Mouse (Mus musculus) midbrain, embryonic 11.5 days (tissue): ENCODE measurements around the gene Tmem63c. TPM values are rescaled to one million over a fixed set of nuclear protein-coding genes. Genes with fewer than 3 reads are reported as not detected.

Experiments used
- ATAC-seq: fragments of 200-750 bp; cut with Nextera tagmentation; 2 replicates; pipeline ENCODE4 v1.8.0; 2017; ENCODE audit warnings: moderate TSS enrichment, moderate library complexity; ENCODE audit not compliant: low FRiP score
- DNase-seq: peaks from one replicate; pipeline ENCODE4 v3.0.0; 2015; ENCODE audit warnings: low spot score; ENCODE audit errors: missing footprints
- H3K27ac ChIP-seq: fragments of 300-500 bp; sonication (generic); 2 replicates; pipeline ENCODE4 v1.5.1; 2014; ENCODE audit warnings: low read depth, low read length
- H3K27me3 ChIP-seq: fragments of 300-500 bp; sonication (generic); 2 replicates; pipeline ENCODE4 v1.6.1; 2014; ENCODE audit warnings: mild to moderate bottlenecking, low read length, moderate library complexity, mixed read lengths; ENCODE audit not compliant: control insufficient read depth, insufficient read depth
- H3K36me3 ChIP-seq: fragments of 300-500 bp; sonication (generic); 2 replicates; pipeline ENCODE4 v1.6.1; 2014; ENCODE audit warnings: mild to moderate bottlenecking, low read length, moderate library complexity, mixed read lengths; ENCODE audit not compliant: control insufficient read depth, insufficient read depth
- H3K4me1 ChIP-seq: fragments of 300-500 bp; sonication (generic); 2 replicates; pipeline ENCODE4 v1.6.1; 2014; ENCODE audit warnings: low read length; ENCODE audit not compliant: control insufficient read depth, insufficient read depth
- H3K4me2 ChIP-seq: fragments of 300-500 bp; sonication (generic); 2 replicates; pipeline ENCODE4 v1.6.1; 2014; ENCODE audit warnings: mild to moderate bottlenecking, moderate library complexity
- H3K4me3 ChIP-seq: fragments of 300-500 bp; sonication (generic); 2 replicates; pipeline ENCODE4 v1.5.1; 2014; ENCODE audit warnings: low read depth, low read length
- H3K9ac ChIP-seq: fragments of 300-500 bp; sonication (generic); 2 replicates; pipeline ENCODE4 v1.6.1; 2014; ENCODE audit warnings: low read length
- H3K9me3 ChIP-seq: fragments of 300-500 bp; sonication (generic); 2 replicates; pipeline ENCODE4 v1.6.1; 2016; ENCODE audit warnings: low read length; ENCODE audit not compliant: control insufficient read depth
- WGBS: fragments of 180-500 bp; shearing (Covaris S2); extraction: QIAGEN DNeasy Blood & Tissue Kit; methylation state at CpG from one replicate; pipeline ENCODE4 v1.1.7; 2014; 5-methylcytosine and 5-hydroxymethylcytosine counted together
- polyA plus RNA-seq: library from polyadenylated mRNA; unstranded; fragments of >200 nt; fragmentation: Nextera tagmentation; extraction: Ambion mirVana; gene quantifications from 2 replicates; pipeline ENCODE4 v1.2.1, GENCODE M21; 2014

The Tmem63c gene
- polyA plus RNA-seq, 1 experiment from 2014 or later = 0.64 TPM

DNA sequence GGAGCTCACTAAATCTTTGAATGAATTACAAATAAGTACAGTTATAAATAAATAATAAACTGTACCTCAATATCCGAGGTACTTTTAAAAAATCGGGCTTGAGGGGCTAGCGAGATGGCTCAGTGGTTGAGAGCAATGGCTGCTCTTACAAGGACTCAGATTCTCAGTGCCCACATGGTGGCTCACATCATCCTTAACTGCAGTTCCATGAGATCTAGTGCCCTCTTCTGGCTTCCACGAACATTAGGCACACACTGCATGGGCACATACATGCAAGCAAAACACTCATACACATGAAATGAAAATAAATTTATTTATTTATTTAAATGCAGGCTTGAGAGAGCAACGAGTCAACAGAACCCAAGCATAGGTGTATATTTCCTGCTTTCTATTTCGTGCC, 25.2 kb upstream of the Tmem63c start:
- H3K4me2 ChIP-seq = no peak overlapping the region
- WGBS = 78% methylated on average over 6 of the region's 6 CpGs
- H3K27me3 ChIP-seq = peaks cover 6% of the 10 kb centered on the region
- ATAC-seq (no peak), DNase-seq (peak; percentile 31)
- no peak overlapping the region for H3K4me3 ChIP-seq
- no peaks in the 10 kb centered on the region for H3K9me3 ChIP-seq
- no peak overlapping the region for H3K27ac ChIP-seq
- no peaks in the 10 kb centered on the region for H3K36me3 ChIP-seq
- H3K4me1 ChIP-seq = peaks cover 2% of the 10 kb centered on the region; the same call in 1 of the 2 replicates
- no peak overlapping the region for H3K9ac ChIP-seq

DNA sequence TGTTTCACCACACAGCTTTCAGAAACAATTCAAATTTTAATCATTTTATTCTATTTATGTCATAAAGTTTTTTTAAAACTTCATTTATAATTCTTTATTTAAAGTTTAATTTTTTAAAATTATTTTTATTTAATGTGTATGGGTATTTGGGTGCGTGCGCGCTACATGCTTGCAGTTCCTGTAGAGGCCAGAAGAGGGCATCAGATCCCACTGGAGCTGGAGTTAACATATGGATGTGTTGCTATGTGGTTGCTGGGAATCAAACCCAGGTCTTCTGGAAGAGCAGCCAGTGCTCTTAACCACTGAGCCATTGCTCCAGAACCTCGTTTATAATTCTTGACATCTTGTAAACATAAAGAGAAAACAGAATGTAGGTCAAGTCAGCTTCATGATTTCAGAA, 22.4 kb upstream of the Tmem63c start:
- peak; percentile 79 for DNase-seq
- Histone ChIP-seq H3K27ac (no peak overlapping the region), H3K9me3 (no peaks in the 10 kb centered on the region), H3K4me3 (no peak overlapping the region), H3K27me3 (no peaks in the 10 kb centered on the region), H3K36me3 (no peaks in the 10 kb centered on the region), H3K9ac (no peak overlapping the region), H3K4me1 (no peaks in the 10 kb centered on the region), H3K4me2 (no peak overlapping the region)
- no peak for ATAC-seq
- WGBS = 81% methylated on average over 4 of the region's 4 CpGs

DNA sequence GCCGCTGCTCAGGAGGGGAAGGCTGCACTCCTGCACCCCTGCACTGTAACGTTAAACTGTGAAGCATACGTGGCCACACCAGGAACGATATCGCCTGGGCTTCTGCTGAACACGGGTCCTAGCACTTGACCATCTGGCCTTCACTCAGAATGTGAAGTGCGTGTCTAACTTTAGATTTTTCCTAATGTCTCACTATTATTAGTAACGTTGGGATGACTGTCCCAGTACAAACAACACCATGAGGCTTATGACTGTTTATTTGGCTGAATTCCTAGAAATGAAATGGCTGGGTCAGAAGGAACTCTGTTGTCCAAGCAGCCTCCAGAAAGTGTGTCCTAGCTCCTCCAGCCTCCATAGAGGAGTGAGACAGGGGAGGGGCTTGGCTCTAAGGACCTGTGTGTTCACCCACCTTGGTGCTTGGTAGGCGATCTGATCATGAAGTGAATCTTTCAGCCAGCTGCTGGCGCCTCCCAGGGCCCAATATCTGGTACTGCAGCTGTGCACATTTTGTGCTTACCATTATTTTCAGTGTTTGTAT, 21.8 kb upstream of the Tmem63c start:
- Histone ChIP-seq H3K4me1 (no peaks in the 10 kb centered on the region), H3K9me3 (no peaks in the 10 kb centered on the region), H3K36me3 (no peaks in the 10 kb centered on the region), H3K9ac (no peak overlapping the region), H3K27ac (no peak overlapping the region), H3K4me2 (no peak overlapping the region), H3K4me3 (no peak overlapping the region), H3K27me3 (no peaks in the 10 kb centered on the region)
- ATAC-seq = no peak
- WGBS = 77% methylated on average over 10 of the region's 10 CpGs
- peak; percentile 78 for DNase-seq

DNA sequence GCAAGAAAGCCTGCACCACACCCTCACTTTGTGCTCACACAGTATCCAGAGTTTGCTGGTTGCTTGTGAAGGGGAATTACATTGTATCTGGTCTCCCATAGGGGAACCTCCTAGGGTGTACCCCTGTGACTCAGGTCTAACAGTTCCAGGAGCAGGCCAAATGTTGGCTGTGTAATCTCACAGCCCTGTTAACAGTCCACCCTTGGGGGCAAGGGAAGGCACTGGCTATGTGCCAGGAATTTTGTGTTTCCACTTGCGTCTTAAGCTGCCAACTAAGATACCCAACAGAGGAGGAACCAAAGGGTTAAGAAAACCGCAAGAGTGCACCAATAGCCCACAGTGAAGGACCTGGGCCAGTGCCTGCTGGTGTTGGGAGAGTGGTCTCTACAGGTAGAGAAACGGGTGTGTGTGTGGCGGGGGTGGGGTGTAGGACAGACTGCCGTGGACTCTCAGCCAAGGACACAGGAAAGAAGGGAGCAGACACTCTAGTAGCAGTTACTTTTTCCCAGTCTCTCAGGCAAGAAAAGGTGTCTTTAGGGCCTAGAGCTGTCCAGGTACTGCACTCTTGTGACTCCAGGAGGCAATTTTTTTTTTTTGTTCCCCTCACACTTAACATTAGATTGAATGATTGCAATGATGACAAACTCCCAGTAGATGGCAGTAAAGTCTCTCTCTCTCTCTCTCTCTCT, 20.8 kb upstream of the Tmem63c start:
- ATAC-seq = peak; percentile 38

DNA sequence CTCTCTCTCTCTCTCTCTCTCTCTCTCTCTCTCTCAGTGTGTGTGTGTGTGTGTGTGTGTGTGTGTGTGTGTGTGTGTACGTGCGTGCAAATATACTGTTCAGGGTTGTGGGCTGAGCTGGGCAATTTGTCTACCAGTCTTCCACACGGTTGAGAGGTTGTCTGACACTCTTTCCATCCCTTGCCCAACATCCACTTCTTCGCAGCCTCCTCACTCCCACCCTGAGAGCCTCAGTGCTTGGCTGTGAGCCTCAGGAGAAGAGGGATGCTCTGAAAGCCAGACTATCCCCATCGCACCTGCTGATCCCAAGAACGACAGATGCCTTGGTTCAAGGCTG, 20.3 kb upstream of the Tmem63c start:
- DNase-seq (no peak), ATAC-seq (peak; percentile 53)
- Histone ChIP-seq H3K4me1 (no peaks in the 10 kb centered on the region), H3K27ac (no peak overlapping the region), H3K27me3 (no peaks in the 10 kb centered on the region), H3K36me3 (no peaks in the 10 kb centered on the region), H3K4me3 (no peak overlapping the region), H3K4me2 (no peak overlapping the region), H3K9me3 (no peaks in the 10 kb centered on the region), H3K9ac (no peak overlapping the region)
- 43% methylated on average over 6 of the region's 6 CpGs for WGBS

More for the DNA sequence above, 20.8 kb upstream of the Tmem63c start:
- Histone ChIP-seq H3K9me3 (no peaks in the 10 kb centered on the region), H3K4me2 (no peak overlapping the region), H3K9ac (no peak overlapping the region), H3K4me3 (no peak overlapping the region), H3K4me1 (no peaks in the 10 kb centered on the region), H3K27ac (no peak overlapping the region), H3K36me3 (no peaks in the 10 kb centered on the region), H3K27me3 (no peaks in the 10 kb centered on the region)
- 56% methylated on average over 5 of the region's 5 CpGs for WGBS
- DNase-seq = peak; percentile 91

DNA sequence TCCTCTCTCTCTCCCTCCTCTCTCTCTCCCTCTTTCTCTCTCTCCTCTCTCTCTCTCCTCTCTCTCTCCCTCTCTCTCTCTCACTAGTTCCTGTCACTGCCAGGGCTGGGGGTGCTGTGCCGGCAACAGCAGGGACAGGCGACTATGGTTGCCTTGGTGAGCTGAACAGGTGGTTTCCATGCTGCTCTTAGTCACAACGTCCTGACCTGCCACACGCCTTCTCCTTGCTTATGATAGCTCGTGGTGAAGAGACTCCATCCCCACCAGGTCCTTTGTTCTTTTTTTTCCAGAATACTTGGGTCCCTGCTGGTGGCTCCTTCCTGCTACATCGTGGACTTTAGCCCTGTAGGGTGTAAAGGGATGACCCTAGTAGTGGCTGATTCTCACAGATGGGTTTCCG, 18.9 kb upstream of the Tmem63c start:
- no peaks in the 10 kb centered on the region for H3K4me1 ChIP-seq
- no peak overlapping the region for H3K27ac ChIP-seq
- 63% methylated on average over 7 of the region's 7 CpGs for WGBS
- no peaks in the 10 kb centered on the region for H3K9me3 ChIP-seq
- H3K4me3 ChIP-seq = no peak overlapping the region
- H3K9ac ChIP-seq = no peak overlapping the region
- H3K4me2 ChIP-seq = no peak overlapping the region
- no peaks in the 10 kb centered on the region for H3K36me3 ChIP-seq
- no peaks in the 10 kb centered on the region for H3K27me3 ChIP-seq
- no peak for ATAC-seq
- DNase-seq = peak; percentile 51

DNA sequence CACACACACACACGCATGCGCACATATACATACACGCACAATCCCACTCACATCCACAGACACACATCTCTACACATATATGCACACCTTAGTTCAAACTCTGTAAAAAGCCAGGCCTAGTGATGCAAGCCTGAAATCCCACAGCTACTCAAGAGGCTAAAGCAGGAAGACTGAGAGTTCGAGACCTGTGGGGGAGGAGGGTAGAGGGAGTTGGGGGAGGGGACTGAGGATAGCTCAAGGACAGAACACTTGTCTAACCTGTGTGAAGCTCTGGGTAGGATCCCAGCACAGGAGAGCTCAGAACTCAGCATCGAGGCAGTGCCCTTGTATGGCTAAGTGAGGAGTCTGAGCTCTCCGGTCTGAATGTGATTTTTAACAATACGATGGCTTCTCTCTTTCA, 18.3 kb upstream of the Tmem63c start:
- DNase-seq (peak; percentile 76), ATAC-seq (no peak)
- no peak overlapping the region for H3K9ac ChIP-seq
- H3K36me3 ChIP-seq = no peaks in the 10 kb centered on the region
- no peak overlapping the region for H3K4me2 ChIP-seq
- no peak overlapping the region for H3K27ac ChIP-seq
- H3K9me3 ChIP-seq = no peaks in the 10 kb centered on the region
- no peaks in the 10 kb centered on the region for H3K4me1 ChIP-seq
- no peak overlapping the region for H3K4me3 ChIP-seq
- no peaks in the 10 kb centered on the region for H3K27me3 ChIP-seq
- WGBS = 79% methylated on average over 7 of the region's 7 CpGs

DNA sequence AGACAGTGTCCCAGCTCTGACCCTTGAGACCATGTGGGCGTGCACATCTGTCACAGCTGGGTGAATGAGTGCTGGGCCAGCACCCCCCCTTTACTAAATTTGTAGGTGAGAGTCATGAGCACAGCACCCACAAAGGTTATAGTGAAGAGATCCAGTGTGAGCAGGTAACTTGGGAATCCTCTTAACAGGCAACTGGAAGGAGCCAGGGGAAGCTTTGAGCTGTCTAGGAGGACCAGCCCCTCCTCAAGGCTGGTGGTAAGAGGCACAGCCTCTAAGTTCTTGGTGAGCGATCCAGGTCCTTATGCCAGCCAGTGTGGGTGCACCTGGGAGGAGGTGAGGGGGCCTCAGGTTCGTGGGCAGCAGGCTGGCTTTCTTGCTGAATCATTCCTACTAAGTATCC, 17.5 kb upstream of the Tmem63c start:
- WGBS = 56% methylated on average over 3 of the region's 3 CpGs
- no peaks in the 10 kb centered on the region for H3K27me3 ChIP-seq
- H3K9me3 ChIP-seq = no peaks in the 10 kb centered on the region
- H3K9ac ChIP-seq = no peak overlapping the region
- no peaks in the 10 kb centered on the region for H3K4me1 ChIP-seq
- no peak overlapping the region for H3K4me2 ChIP-seq
- H3K27ac ChIP-seq = no peak overlapping the region
- H3K4me3 ChIP-seq = no peak overlapping the region
- peak; percentile 77 for DNase-seq
- ATAC-seq = no peak
- no peaks in the 10 kb centered on the region for H3K36me3 ChIP-seq

DNA sequence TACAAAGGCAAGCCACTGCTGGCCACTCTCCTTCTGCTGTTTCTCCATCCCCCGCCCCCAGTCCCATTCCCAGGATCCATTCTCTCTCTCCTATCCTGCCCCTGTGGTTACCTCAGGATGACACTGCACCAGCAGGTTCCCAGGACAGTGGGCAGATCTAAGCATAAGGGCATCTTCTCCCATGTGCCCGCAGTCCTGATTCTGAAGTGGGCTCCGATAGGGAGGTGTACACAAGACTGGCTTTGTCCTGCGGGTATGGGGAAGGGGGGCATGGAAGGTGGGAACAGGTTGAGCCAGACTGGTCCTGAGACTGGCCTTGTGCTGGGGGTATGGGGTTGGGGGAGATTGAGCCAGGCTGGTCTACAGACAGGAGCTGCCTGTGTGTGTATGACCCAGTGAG, 16.5 kb upstream of the Tmem63c start:
- Histone ChIP-seq H3K4me1 (no peaks in the 10 kb centered on the region), H3K4me3 (no peak overlapping the region), H3K27me3 (no peaks in the 10 kb centered on the region), H3K9me3 (no peaks in the 10 kb centered on the region), H3K9ac (no peak overlapping the region), H3K4me2 (no peak overlapping the region), H3K27ac (no peak overlapping the region), H3K36me3 (no peaks in the 10 kb centered on the region)
- DNase-seq (peak; percentile 65), ATAC-seq (no peak)
- 87% methylated on average over 4 of the region's 4 CpGs for WGBS
